In genomic region chr10:20290467-20290883, GRCm38 (mm10) we compare ENCODE assay signal across 8 mouse cellular contexts. TPM values are rescaled to one million over a fixed set of nuclear protein-coding genes. Genes with fewer than 3 reads are reported as not detected.
DNase-seq lines count a peak whose midpoint lies in the region; ATAC-seq and TF ChIP-seq lines count a peak whose summit lies in the region.

No protein-coding gene starts in this region.

- 7% methylated on average over 11 of the region's 11 CpGs for WGBS in forebrain, postnatal 0 days
- WGBS in lung, embryonic 16.5 days = 21% methylated on average over 11 of the region's 11 CpGs

- DNase-seq in MEL-GATA-1-ER (ENCODE audit: extremely low read depth, low read depth) = peak; percentile 63
- DNase-seq in cerebellum, adult 18-20 months = peak; percentile 85 to 89
- DNase-seq in forebrain, postnatal 0 days = peak; percentile 89
- peak; percentile 57 to 78 for DNase-seq in layer of hippocampus, adult 8-10 months (ENCODE audit: low spot score in 2 of 2)
- peak; percentile 53 for DNase-seq in ovary, postnatal 10 days (ENCODE audit: low spot score)
- peak; percentile 79 for DNase-seq in thymus, postnatal 0 days (ENCODE audit: low spot score)

- peak overlapping the region; percentile 52 for H3K9ac ChIP-seq in forebrain, postnatal 0 days
- H3K9ac ChIP-seq in lung, embryonic 16.5 days (ENCODE audit: low read length) = peak overlapping the region; percentile 53; the same call in 1 of the 2 replicates

- 0 out of 2 replicates have a peak overlapping the region, but pooled peaks have one; percentile 9 for H3K27ac ChIP-seq in forebrain, postnatal 0 days (ENCODE audit: low read depth, low read length)
- H3K27ac ChIP-seq in lung, embryonic 16.5 days (ENCODE audit: low read length) = no peak overlapping the region

- H3K27me3 ChIP-seq in forebrain, postnatal 0 days (ENCODE audit: insufficient read depth, low read length) = no peaks in the 10 kb centered on the region
- H3K27me3 ChIP-seq in lung, embryonic 16.5 days (ENCODE audit: control insufficient read depth, insufficient read depth, low read depth, low read length) = no peaks in the 10 kb centered on the region

- peak; percentile 89 for TF ChIP-seq CTCF in forebrain, postnatal 0 days (IDR thresholded peaks at IDR 0.05; ENCODE audit: low read depth)

- H3K36me3 ChIP-seq in forebrain, postnatal 0 days (ENCODE audit: insufficient read depth) = no peaks in the 10 kb centered on the region
- no peaks in the 10 kb centered on the region for H3K36me3 ChIP-seq in lung, embryonic 16.5 days (ENCODE audit: control insufficient read depth, insufficient read depth, low read length)

- H3K4me2 ChIP-seq in forebrain, postnatal 0 days (ENCODE audit: low read depth) = peak overlapping the region; percentile 62
- peak overlapping the region; percentile 57 for H3K4me2 ChIP-seq in lung, embryonic 16.5 days (ENCODE audit: low read depth, low read length)

- H3K9me3 ChIP-seq in forebrain, postnatal 0 days (ENCODE audit: low read length) = no peaks in the 10 kb centered on the region
- no peaks in the 10 kb centered on the region for H3K9me3 ChIP-seq in lung, embryonic 16.5 days (ENCODE audit: control insufficient read depth, low read length)

- peak overlapping the region; percentile 34 for H3K4me3 ChIP-seq in forebrain, postnatal 0 days (ENCODE audit: low read depth, low read length)
- H3K4me3 ChIP-seq in lung, embryonic 16.5 days (ENCODE audit: low read length) = peak overlapping the region; percentile 33

- ATAC-seq in forebrain, postnatal 0 days = peak; percentile 38; the same call in 1 of the 2 replicates
- ATAC-seq in hematopoietic stem cell, adult 5-6 weeks (replicated peaks in 1 of 2; ENCODE audit: insufficient read depth in 1 of 2, low FRiP score in 2 of 2, low TSS enrichment in 1 of 2, low read depth in 1 of 2, poor library complexity in 2 of 2, severe bottlenecking in 2 of 2) = peak; percentile 71 to 84
- ATAC-seq in lung, embryonic 16.5 days (ENCODE audit: low read depth) = 0 out of 2 replicates have a peak, but pooled peaks have one; percentile 46

- H3K4me1 ChIP-seq in forebrain, postnatal 0 days (ENCODE audit: insufficient read depth) = peaks cover 16% of the 10 kb centered on the region
- H3K4me1 ChIP-seq in lung, embryonic 16.5 days (replicated peaks; ENCODE audit: control insufficient read depth, insufficient read depth, low read length) = peaks cover 13% of the 10 kb centered on the region

RNA-seq across cellular contexts. Expression of gene Bclaf1, which starts 21.8 kb away (rescaled TPM):
- 141 and 178 TPM in 2 replicates for total RNA-seq in forebrain, postnatal 0 days (2014; rRNA removed)
- 79.5 and 101 TPM in 2 replicates for polyA plus RNA-seq in forebrain, postnatal 0 days (2015; fragmentation: Nextera tagmentation; extraction: Ambion mirVana)
- total RNA-seq in hematopoietic stem cell, adult 5-6 weeks (2017) = 575 and 650 TPM in 2 replicates
- 100 to 1,000 TPM; 119 to 142 (median 137) TPM for total RNA-seq in layer of hippocampus, adult 8-10 months (2022)
- 113 and 123 TPM in 2 replicates for polyA plus RNA-seq in lung, embryonic 16.5 days (2015; fragmentation: Nextera tagmentation; extraction: Ambion mirVana)
- 110 and 112 TPM in 2 replicates for polyA plus RNA-seq in thymus, postnatal 0 days (2015; fragmentation: Nextera tagmentation; extraction: Ambion mirVana)

RNA-seq across cellular contexts. Expression of gene Mtfr2, which starts 57.1 kb away (rescaled TPM):
- total RNA-seq in forebrain, postnatal 0 days (2014; rRNA removed) = 0.38 and 0.57 TPM in 2 replicates
- polyA plus RNA-seq in forebrain, postnatal 0 days (2015; fragmentation: Nextera tagmentation; extraction: Ambion mirVana) = 0.14 and 0.47 TPM in 2 replicates
- total RNA-seq in hematopoietic stem cell, adult 5-6 weeks (2017) = 29.1 and 31.6 TPM in 2 replicates
- total RNA-seq in layer of hippocampus, adult 8-10 months (2022) = 1 to 10 TPM in 1 of 4 experiments, under 1 TPM in 3; 0.55 to 1.6 (median 0.83) TPM
- 3.1 and 3.3 TPM in 2 replicates for polyA plus RNA-seq in lung, embryonic 16.5 days (2015; fragmentation: Nextera tagmentation; extraction: Ambion mirVana)
- polyA plus RNA-seq in thymus, postnatal 0 days (2015; fragmentation: Nextera tagmentation; extraction: Ambion mirVana) = 3.5 and 5.3 TPM in 2 replicates

Comparison
In these comparisons a context has a peak if more than half of its experiments do, and no peak if none do; other contexts are left out.
1. RNA of gene Mtfr2, which starts 57.1 kb away (total RNA-seq): 29.1 to 31.6 TPM in hematopoietic stem cell, adult 5-6 weeks; 0.55 to 1.6 TPM in layer of hippocampus, adult 8-10 months and 0.38 to 0.57 TPM in forebrain, postnatal 0 days; every median in the first group is over 10 times any median in the second.
2. Peak in every context shown above with its lines, with median percentiles within 50 percentile points of each other: DNase-seq and ATAC-seq.